Mouse (Mus musculus) small intestine, adult 2 months (tissue): ENCODE measurements around the gene Arap2. TPM values are rescaled to one million over a fixed set of nuclear protein-coding genes. Genes with fewer than 3 reads are reported as not detected.
"Not testable (repeated sequence)": the region's sequence is repeated elsewhere in the genome, so short reads cannot be mapped to it uniquely, and the experiment has no call there.

Experiments
- H3K27ac ChIP-seq: fragments of 200-500 bp; 2 replicates; pipeline ENCODE4 v1.5.1; 2012; ENCODE audit warnings: low read depth, low read length, control low read depth, inconsistent platforms; ENCODE audit not compliant: insufficient read depth
- H3K27me3 ChIP-seq: fragments of 200-500 bp; 2 replicates; pipeline ENCODE4 v1.6.1; 2012; ENCODE audit warnings: mild to moderate bottlenecking, moderate library complexity, low read length, inconsistent platforms; ENCODE audit not compliant: control insufficient read depth, insufficient read depth
- H3K36me3 ChIP-seq: fragments of 200-500 bp; 2 replicates; pipeline ENCODE4 v1.6.1; 2012; ENCODE audit warnings: mild to moderate bottlenecking, low read length, control low read depth, inconsistent platforms; ENCODE audit not compliant: control insufficient read depth, insufficient read depth
- H3K4me1 ChIP-seq: fragments of 200-500 bp; 2 replicates; pipeline ENCODE4 v1.6.1; 2012; ENCODE audit warnings: low read length, inconsistent platforms, mixed read lengths; ENCODE audit not compliant: control insufficient read depth, insufficient read depth, insufficient read length
- H3K4me3 ChIP-seq: fragments of 200-500 bp; 2 replicates; pipeline ENCODE4 v1.5.1; 2012; ENCODE audit warnings: low read depth, mild to moderate bottlenecking, control low read depth, inconsistent platforms, low read length, moderate library complexity
- CTCF ChIP-seq: fragments of 200-500 bp; IDR thresholded peaks from 2 replicates; pipeline ENCODE4 v1.5.1; 2012; ENCODE audit warnings: low read depth, mild to moderate bottlenecking, control low read depth, inconsistent platforms, low read length, moderate library complexity, mixed read lengths; ENCODE audit not compliant: insufficient replicate concordance, insufficient read length; ENCODE audit errors: extremely low read depth
- POLR2A ChIP-seq: fragments of 200-500 bp; IDR thresholded peaks from 2 replicates; pipeline ENCODE4 v1.6.1; 2012; ENCODE audit warnings: low read depth, mild to moderate bottlenecking, control low read depth, inconsistent platforms, low read length, moderate library complexity
- WGBS: fragments of 180-500 bp; shearing (Covaris S2); methylation state at CpG from one replicate; pipeline ENCODE4 v1.1.7; 2018; 5-methylcytosine and 5-hydroxymethylcytosine counted together
- polyA plus RNA-seq: library from polyadenylated mRNA; depleted of rRNA; stranded (reverse); fragments of >200 nt; gene quantifications from 2 replicates; pipeline ENCODE4 v1.2.3, GENCODE M21; 2012

Gene Arap2
- polyA plus RNA-seq, 1 experiment, result 2.9 TPM

- Histone ChIP-seq H3K27ac (no peak overlapping the region), H3K27me3 (no peaks in the 10 kb centered on the region), H3K4me3 (no peak overlapping the region), H3K4me1 (peaks cover 7% of the 10 kb centered on the region; the same call in 1 of the 2 replicates), H3K36me3 (peaks cover 7% of the 10 kb centered on the region; the same call in 1 of the 2 replicates)
- WGBS, result 68% methylated on average over 9 of the region's 9 CpGs
- TF ChIP-seq CTCF, result no peak
- TF ChIP-seq POLR2A, result no peak
Observed at GRCm38 (mm10) chr5:62739451-62740415, 26.2 kb downstream of the Arap2 start.

- H3K27ac ChIP-seq, H3K4me3 ChIP-seq, H3K4me1 ChIP-seq, H3K27me3 ChIP-seq, H3K36me3 ChIP-seq: not testable (repeated sequence)
- 97% methylated on average over 7 of the region's 7 CpGs for WGBS
Observed at GRCm38 (mm10) chr5:62730573-62730972, 35.4 kb downstream of the Arap2 start.

- H3K27me3 ChIP-seq, result no peaks in the 10 kb centered on the region
- H3K4me3 ChIP-seq, result no peak overlapping the region
- WGBS, result 81% methylated on average over 2 of the region's 2 CpGs
- H3K4me1 ChIP-seq, result no peaks in the 10 kb centered on the region
- TF ChIP-seq POLR2A, result no peak
- TF ChIP-seq CTCF, result no peak
- no peak overlapping the region for H3K27ac ChIP-seq
- H3K36me3 ChIP-seq, result 0 out of 2 replicates have a peak, but pooled peaks cover 2% of the 10 kb centered on the region
Observed at GRCm38 (mm10) chr5:62725551-62725950, 40.4 kb downstream of the Arap2 start.

GRCm38 (mm10) chr5:62723261-62724105 lies 42.5 kb downstream of the Arap2 start:
- Histone ChIP-seq H3K36me3 (0 out of 2 replicates have a peak, but pooled peaks cover 2% of the 10 kb centered on the region), H3K4me1 (no peaks in the 10 kb centered on the region), H3K27ac (no peak overlapping the region), H3K27me3 (no peaks in the 10 kb centered on the region), H3K4me3 (no peak overlapping the region)
- 83% methylated on average over 3 of the region's 3 CpGs for WGBS
- TF ChIP-seq CTCF, result no peak
- TF ChIP-seq POLR2A, result no peak

GRCm38 (mm10) chr5:62716468-62716867 lies 49.5 kb downstream of the Arap2 start:
- Histone ChIP-seq H3K4me1 (peaks cover 4% of the 10 kb centered on the region; the same call in 1 of the 2 replicates), H3K27ac (no peak overlapping the region), H3K27me3 (no peaks in the 10 kb centered on the region), H3K4me3 (no peak overlapping the region), H3K36me3 (peaks cover 4% of the 10 kb centered on the region; the same call in 1 of the 2 replicates)
- no peak for TF ChIP-seq CTCF
- no peak for TF ChIP-seq POLR2A
- WGBS, result 33% methylated on average over 3 of the region's 3 CpGs

- peaks cover 4% of the 10 kb centered on the region; the same call in 1 of the 2 replicates for H3K4me1 ChIP-seq
- H3K27me3 ChIP-seq, result no peaks in the 10 kb centered on the region
- TF ChIP-seq CTCF, result no peak
- H3K36me3 ChIP-seq, result peaks cover 4% of the 10 kb centered on the region; the same call in 1 of the 2 replicates
- H3K4me3 ChIP-seq, result no peak overlapping the region
- H3K27ac ChIP-seq, result peak overlapping the region; percentile 58
- 41% methylated on average over 1 of the region's 1 CpGs for WGBS
Observed at GRCm38 (mm10) chr5:62715977-62716376, 50.0 kb downstream of the Arap2 start.

GRCm38 (mm10) chr5:62715436-62715835 lies 50.5 kb downstream of the Arap2 start:
- H3K4me3 ChIP-seq, result no peak overlapping the region
- peaks cover 4% of the 10 kb centered on the region; the same call in 1 of the 2 replicates for H3K4me1 ChIP-seq
- peaks cover 4% of the 10 kb centered on the region; the same call in 1 of the 2 replicates for H3K36me3 ChIP-seq
- H3K27me3 ChIP-seq, result no peaks in the 10 kb centered on the region
- H3K27ac ChIP-seq, result no peak overlapping the region
- 38% methylated on average over 4 of the region's 4 CpGs for WGBS
- TF ChIP-seq CTCF (no peak), POLR2A (no peak)
